Mouse (Mus musculus) heart, adult 2 months (tissue): ENCODE measurements at regions not wholly inside any gene's neighbourhood (a gene's known extent, or its start where the extent isn't known, plus 50 kb on each side); places are given as distances from the start of the nearest gene placed in this dataset.

Experiments used
- CTCF ChIP-seq: fragments of 200-600 bp; IDR thresholded peaks from 2 replicates; pipeline ENCODE4 v1.8.1; 2022; ENCODE audit warnings: antibody characterized with exemption, mild to moderate bottlenecking, moderate library complexity
- EP300 ChIP-seq: fragments of 200-500 bp; IDR thresholded peaks from 2 replicates; pipeline ENCODE4 v1.6.1; 2011; ENCODE audit warnings: low read depth, low read length, control low read depth; ENCODE audit not compliant: insufficient read depth
- POLR2A ChIP-seq: fragments of 200-500 bp; IDR thresholded peaks from 2 replicates; pipeline ENCODE4 v1.6.1; 2011; ENCODE audit warnings: mild to moderate bottlenecking, low read depth, low read length, control low read depth; ENCODE audit not compliant: insufficient read depth

GRCm38 (mm10) chr3:41913190-41913589 lies 170.8 kb downstream of the D3Ertd751e start:
- no peak for TF ChIP-seq EP300
- TF ChIP-seq CTCF: no peak
- no peak for TF ChIP-seq POLR2A
